Mouse (Mus musculus) retina, adult 2 months (tissue): ENCODE data around the gene A3galt2.

Experiments used
- DNase-seq: peaks from one replicate; pipeline ENCODE4 v3.0.0-alpha.2; 2012; ENCODE audit warnings: low read depth, low spot score

A3galt2 gene

DNA sequence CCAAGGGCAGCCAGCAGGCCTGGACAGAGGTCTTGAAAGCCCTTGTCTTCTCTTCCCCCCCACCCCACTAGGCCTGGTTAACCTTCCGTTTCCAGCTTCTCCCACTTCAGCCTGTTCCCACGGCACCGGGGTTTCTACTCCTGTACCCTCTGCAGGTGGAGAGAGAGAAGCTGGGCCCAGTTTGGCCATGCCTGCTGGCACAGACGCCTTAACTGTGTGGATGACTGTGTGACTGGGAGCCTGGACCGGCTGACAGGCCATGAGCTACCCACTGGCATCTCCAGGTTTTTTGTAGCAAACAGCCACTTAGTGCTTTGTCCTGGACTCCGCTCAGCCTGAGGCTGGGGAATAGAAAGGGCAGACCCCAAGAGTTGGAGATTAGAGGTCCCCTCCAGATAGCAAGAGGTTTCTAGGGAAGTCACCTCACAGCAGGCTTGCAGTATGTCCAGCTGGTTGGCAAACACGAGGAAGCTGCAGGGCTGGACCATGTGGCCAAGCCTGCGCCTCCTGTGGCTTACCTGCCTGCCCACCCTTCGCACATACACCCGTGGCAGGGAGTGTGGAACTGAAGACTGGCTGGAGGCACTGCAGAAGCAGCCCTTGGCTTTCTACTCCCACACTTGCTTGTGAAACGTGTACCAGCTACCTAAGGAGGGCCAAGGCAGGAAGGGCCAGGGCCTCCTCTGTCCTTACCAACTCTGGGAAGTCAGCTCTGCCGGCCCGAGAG, 3.0 kb upstream of the A3galt2 start:
- no peak for DNase-seq

DNA sequence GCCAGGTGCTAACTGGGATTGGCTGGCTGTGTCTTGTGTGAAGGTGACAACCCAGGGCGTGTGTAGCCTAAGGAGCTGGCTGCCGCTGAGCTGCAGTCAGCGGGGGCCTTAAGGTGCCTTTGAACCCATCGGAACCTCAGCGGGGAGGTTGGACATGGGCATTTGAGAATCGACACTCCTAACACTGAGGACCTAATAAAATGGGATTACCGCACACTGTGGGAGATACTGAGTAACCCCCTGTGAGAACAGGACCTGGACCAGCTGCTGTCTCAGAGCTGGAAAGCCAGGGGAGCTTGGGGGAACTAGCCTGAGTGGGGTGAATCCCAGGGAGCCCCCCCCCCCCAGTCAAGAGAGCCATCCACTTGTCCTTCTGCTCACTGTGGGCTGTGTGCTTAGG, 1.6 kb upstream of the A3galt2 start:
- DNase-seq, result no peak

DNA sequence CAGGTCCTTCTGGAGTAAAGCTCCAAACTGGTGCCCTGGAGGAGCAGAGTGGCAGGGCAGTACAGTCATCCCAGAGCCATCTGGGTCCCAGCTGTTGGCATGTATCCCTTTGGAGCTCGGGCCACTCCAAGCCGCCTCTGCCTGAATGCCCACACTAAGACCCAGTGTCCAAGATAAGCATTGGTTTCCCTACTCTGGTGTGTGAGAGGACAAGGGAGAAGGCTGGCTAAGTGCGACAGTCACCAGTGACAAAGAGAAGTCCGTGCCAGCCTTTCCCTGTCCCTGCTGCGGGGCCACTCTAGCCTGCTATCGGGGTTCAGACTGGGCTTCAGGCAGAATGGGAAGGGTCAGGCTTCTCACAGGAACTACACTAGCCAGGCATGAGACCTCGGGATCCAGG, 736 bp downstream of the A3galt2 start:
- DNase-seq, result no peak

DNA sequence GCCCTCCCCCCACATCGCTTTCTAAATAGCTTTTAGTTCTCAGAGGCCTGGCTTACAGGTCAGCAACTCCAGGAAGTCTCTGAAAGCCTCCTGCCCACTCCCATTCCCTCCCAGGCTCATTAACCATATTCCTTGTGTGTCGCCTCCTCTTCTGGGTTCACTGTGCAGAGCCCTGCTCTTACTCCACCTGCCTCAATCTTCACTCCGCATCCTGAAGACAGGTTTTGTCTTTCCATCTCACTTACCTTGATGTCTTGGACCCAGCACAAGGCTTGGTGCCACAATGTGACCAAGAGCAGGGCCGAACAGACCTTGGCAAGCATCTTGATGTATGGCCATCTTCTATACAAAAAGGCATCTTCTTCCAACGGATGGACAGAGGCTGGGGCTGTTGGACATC, 4.0 kb downstream of the A3galt2 start:
- no peak for DNase-seq

DNA sequence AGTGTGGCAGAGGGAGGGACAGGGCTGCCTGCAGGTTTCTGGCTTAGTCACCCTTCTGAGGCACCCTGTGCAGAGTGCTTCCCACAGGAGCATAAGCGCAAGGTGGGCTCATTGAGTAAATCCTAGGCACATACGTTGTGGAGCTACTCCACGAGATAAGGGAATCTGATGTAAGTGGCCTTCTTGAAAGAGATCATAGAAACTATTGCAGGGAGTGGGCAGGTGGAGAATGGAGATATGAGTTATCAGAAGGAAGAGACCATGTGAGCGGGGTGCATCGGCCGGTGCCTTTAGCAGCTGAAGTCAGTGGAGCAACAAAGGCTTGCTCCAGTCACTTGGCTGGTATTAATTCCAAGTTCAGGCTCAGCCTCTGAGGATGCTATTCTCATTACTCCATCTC, 4.9 kb downstream of the A3galt2 start:
- DNase-seq, result no peak

DNA sequence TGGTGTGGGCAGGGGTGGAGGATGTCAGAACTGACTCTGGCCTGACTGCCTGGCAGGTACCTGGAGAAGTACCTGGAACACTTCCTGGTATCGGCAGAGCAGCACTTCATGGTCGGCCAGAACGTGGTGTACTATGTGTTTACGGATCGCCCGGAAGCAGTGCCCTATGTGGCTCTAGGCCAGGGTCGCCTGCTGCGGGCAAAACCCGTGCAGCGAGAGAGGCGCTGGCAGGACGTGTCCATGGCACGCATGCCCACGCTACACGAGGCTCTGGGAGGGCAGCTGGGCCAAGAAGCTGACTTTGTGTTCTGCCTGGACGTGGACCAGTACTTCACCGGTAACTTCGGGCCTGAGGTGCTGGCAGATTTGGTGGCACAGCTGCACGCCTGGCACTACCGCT, 11.8 kb downstream of the A3galt2 start:
- no peak for DNase-seq

DNA sequence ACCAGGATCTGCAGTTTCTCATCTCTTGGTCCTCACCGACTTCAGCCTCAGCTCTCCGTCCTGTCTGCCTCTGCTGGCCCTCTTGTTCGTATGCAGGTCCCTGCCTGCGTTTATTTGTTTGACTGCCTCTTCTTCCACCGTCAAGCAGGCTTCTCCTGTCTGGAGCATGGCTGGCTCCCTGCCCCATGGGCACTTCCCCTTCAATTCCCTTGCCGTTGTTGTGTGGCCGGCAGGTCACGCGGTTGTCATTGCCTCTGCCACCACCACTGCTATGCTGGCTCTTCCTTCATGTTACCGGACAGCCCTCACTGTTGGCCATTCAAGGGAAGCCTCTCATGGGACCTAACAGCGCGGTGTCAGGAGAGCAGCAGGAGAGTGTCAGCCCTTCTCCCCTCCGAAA, 13.0 kb downstream of the A3galt2 start:
- no peak for DNase-seq

DNA sequence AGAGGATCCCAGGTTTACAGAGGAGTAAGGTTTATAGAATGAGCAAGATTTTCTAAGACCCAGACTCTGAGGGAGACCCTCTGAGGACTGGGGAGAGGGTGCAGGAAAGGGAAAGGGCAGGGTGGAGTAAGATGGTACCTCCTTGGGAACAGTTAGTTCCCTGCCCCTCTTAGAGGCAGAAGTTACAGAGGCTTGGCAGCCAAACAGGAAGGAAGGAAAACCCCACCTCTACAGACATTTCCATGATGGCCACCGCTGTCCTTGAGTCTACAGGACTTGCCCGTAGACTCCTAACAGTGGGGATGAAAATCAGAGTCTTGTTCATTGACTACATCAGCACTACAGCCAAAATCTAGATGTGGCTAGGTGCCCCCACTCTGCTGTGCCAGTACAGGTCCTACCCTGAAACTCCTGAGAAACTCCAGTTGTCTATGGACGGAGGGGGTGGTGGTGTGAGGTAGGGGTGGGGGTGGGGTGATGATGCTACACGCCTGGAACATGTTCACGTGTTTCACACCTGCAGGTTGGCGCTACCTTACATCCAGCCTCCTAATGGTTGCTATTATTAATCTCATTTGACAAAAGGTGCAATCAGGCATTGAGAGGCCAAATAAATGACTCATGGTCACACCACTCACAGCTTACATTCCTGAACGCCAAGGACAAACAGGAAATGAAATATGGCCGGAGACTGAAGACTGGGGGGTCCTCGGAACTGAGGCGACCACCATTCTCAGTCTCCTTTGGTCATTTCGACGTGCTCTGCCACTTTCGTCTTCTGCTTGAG, 14.6 kb downstream of the A3galt2 start:
- DNase-seq, result no peak

DNA sequence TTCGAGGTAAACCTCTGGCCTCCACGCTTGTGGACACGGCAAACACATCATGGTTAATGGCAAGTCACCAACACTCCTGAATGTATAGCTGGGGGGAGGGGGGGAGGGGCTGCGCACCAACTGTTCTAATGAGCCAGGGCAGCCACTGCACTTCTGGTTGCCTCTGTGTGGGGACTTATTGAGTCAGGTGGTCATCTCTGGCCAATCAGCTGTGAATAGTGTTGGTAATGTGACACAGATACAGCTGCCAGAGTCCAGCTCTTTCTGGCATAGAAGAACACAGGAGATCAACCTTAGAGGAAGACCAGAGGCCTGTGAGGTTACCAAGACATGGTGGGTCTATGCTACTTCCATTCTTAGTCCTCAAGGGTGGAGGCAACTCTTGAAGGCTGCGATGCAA, 15.5 kb downstream of the A3galt2 start:
- DNase-seq, result no peak

DNA sequence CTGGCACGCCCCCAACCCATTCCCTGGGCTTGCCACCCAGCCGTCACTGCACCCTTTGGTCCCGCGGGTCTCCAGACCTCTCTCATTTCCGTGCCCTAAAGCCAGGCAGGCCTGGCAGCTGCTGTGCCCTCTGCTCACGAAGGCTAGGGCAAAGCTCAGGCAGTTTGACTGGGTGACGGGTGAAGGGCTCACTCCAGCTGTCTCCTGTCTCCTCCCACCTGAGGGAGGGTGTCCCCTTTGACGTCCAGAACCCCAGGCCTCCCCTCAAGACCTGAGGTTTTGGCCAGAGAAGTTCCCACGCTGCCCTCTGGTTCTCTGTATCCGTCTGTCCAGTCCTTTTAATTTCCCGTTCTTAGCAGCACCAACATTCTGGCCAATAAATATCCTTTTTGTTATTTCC, 18.7 kb downstream of the A3galt2 start:
- no peak for DNase-seq

DNA sequence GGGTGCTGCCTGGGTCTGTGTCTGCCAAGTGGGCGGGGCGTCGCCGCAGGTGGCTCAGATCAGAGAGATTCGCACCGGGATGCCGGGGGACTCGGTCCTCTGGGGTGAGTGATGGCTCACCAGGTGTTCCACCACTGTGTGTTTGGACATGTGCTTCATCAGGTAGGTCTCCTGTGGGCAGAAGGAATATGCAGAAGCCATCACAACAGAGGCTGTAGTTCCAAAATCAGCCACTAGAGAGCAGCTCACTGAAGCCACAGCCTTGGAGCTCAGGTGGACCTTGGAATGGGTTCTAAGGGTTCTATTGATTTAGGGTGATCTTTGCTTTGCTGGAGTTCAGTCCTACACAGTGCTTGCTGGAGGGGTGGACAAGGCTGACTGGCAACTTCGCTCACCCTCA, 19.3 kb downstream of the A3galt2 start:
- peak; percentile 37 for DNase-seq

DNA sequence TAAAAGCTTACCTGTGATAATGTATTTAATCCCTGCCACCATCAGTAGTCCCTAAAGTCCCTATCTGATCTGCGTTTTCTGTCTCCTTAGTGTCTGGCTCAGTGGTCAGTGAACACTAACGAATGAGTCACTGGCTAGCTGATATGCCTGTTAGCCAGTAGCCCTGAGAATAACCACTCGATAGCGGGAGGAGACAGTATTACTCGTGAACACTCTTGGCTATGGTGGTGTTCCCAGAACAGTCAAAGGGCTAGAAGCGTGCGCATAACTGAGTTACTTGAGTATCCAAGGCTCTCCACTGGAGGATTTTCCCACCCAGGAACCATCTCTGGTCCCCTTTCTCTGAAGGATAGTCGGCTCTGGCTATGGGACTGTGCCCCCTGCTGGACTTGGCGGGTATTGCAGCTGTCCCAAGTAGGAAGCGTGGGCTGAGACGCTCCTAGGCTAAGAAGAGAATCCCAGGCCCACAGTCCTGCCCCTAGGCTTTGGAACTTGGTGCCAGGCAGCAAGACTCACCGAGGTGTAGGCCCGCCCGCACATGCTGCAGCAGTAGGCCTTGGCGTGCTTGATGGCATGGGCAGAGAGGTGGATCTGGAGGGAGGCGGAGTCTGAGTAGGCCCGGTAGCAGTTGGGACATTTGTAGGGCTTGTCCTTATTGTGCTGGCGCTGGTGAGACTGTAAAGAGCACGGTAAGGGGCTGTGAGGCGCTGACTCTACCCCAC, 21.6 kb downstream of the A3galt2 start:
- DNase-seq, result peak; percentile 54

DNA sequence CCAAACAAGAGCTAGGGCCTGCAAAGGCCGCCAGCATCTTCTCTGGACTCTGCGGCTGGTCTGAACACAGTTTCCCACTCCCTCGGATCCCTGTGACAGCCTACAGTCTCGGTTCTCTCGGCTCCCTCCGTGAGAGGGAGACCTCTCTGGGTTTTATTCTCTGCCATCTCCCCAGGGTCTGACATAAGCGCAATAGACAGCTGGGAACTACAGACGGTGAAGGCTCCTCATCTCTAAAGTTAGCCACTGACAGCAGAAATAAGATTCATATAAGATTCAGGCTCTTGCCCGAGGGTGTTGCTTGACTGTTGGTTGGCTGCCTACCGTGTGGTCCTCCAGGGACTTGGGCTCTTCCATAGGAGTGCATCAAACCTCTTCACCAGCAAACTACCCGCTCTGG, 22.4 kb downstream of the A3galt2 start:
- no peak for DNase-seq

DNA sequence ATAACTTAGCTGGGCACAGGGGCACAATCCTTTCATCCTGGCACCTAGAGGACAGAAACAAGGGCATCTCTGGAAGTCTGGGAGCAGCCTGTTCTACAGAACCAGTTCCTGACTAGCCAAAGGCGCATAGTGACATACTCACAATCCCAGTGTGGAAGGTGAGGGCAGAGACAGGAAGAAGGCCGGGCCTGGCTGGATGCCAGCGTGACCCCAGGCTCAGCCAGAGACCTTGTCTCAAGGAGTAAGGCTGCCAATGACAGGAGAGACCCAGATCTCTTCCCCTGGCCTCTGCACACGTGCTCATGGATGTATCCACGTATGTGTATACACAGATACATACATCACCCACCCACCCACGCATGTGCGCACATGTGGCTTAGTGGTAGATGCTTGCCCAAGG, 26.9 kb downstream of the A3galt2 start:
- DNase-seq, result no peak

DNA sequence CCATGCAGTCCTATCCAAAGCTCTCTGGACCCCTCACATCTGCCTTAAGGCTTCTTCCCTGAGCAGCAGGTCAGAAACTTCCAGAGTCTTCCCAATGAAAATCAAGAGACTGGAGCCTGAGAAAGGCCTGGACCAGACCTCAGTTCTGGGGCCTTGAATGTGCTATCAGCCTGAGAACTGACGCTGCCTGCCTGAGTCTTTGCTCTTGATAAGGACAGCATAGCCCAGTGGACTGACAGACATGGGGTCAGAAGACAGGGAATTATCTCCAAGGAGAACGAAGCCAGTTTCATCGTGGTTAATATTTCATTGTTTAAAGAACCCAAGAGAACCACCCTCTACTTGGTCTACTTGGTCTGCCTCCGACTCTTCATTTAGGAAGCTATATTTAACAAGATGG, 27.5 kb downstream of the A3galt2 start:
- no peak for DNase-seq

DNA sequence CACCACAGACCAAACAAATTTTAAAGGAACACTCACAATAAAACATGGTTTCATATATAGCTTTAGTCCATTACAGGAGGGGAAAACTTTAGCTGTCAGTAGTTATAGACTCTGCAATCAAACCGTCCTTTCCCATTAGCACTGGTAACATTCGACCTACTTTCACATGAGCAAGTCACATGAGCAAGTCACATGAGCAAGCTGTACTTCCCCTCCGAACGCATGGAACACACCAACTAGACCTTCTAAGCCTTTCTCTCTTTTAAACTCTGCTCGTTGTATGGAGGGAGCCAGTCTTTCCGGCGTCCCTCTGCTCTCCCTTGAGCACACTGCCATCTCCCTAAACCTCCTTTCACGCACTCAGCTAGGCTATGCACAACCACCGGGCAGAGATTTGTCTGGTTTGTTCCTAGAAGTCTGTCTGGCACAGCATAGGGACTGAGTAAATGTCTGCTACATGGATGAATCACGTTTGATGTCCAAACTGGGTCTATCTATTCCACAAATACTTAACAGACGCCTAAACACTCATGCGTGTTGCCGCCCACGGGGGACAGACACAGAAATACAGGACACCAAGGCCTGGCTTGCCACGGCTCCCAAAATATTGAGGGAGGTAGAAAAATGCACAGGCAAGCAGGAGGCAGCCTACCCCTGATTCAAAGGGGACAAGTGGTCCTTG, 29.9 kb downstream of the A3galt2 start:
- DNase-seq, result no peak

DNA sequence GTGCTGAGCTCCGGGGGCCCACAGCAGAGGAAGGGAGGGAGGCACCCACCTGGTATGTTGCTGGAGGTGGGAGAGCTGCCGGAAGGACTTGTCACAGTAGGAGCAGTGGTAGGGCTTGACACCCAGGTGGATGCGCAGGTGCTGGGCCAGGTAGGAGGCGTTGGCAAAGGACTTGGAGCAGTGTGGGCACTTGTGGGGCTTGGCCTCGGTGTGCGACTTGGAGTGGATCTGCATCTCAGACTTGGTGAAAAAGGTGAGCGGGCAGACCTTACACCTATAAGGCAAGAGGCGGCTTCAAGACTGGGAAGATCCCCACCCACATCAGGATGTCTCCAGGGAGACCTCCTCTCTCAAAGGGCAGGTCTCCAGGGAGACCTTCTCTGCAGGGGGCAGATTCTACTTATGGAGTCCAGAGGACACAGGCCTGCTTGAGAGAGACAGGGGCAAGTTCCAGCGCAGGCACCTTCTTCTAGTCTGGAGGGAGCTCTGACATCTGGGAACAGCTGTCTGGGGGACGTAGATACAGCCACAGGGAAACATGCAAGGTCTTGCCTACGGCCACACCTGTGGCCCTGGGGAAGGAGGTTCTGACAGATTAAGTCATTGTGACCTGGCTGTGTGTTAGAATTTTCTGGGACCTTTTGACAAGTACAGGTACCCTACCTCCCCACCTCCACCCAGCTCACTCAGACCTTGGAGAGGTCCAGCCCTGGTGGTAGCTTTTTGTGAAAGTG, 30.9 kb downstream of the A3galt2 start:
- DNase-seq, result no peak

DNA sequence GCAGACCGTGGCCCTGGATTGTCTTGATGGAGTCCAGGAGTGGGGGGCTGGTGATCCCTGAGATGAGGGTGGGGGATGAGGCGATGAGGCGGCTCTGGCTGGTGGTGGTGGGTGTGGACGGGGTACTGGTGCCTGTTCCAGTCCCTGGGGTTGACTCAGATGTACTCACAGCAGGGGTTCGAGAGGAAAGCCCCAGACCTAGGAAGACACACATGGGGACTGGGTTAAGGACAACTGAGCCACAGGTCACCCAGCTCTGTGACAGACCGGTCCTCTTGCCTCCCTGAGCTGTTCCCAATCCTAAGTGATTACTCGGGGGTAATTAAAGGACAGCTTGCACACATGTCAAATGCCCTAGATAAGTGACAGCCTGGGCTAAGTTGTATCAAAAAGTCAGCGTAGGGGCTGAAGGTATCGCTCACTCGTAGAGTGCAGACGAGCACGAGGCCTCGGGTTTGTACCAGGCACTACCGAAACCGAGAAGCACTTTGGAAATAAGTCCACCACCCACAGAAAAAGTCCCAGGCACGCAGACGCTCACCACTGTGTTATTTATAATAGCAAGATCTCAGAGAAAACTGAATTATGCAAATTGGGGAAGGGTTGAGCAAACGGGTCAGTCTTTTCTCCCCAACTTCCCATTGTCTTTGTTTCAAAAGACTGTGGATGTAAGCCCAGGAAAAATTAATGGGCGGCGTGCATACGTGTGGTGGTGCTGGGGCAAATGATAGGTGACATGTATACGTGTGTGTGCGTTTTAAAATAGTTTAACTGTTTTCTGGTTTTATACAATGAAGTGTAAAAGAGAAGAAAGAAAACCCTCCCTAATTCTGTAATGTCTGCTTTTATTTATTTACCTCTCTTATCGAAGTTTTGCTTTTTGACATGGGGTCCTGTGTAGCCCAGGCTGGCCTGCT, 32.1 kb downstream of the A3galt2 start:
- DNase-seq, result no peak

DNA sequence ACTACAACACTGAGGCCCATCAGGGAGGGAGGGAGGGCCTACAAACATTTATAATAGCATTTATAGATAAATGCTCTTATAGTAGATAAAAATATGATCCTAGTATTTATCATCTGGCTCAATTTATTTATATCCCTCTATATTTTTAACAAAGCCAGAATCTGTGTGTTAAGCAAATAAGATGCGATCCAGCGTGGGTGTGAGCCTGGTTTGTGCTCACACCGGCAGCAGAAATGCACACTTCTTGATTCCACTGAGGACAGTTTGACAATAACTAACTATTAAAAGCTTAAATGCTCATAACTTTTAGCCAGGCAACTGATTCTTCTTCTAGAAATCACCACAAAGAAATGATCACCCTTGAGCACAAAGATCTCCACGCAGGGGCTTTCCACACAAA, 32.9 kb downstream of the A3galt2 start:
- DNase-seq, result no peak

DNA sequence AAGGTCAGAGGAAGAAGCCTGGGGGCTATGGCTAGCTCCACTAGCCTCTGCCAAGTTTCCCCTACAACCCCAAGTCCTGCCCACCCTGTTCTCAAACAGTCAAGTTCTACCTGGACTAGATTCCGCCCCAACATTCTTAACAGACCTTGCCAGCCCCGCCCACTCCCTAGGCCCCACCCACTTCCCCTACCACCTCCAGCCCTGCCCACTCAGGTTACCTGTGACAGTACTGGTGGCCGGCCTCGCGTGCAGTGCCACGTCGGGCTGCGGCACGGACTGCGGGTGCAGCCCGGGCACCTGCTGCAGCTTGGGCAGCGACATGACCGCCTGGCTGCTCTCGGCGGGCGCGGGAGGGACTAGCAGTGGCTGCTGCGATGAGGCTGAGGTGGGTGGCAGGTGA, 34.5 kb downstream of the A3galt2 start:
- DNase-seq, result no peak
